Mouse (Mus musculus) v-Abl transformed pro-B cells (cell line): ENCODE results near the gene Braf.
"Not testable (repeated sequence)": the region's sequence is repeated elsewhere in the genome, so short reads cannot be mapped to it uniquely, and the experiment has no call there.

ENCODE experiments used
- in situ Hi-C, 2 experiments: fragments of 400-800 bp; cut with MboI; formaldehyde crosslinking; loops; one replicate each; pipeline ENCODE4 v1.15.1; 2025; ENCODE audit not compliant: unreplicated experiment in 2 of 2

The Braf gene

GRCm38 (mm10) chr6:39724866-39725711, at the start of gene Braf:
Braf (minus strand) TSS chr6:39725463.
- in situ Hi-C loops: loop anchor here (5.0 to 10.0 kb wide), 2 partner anchors 113 to 150 kb away; partner anchors contain the start of gene Adck2 (in 1 of the 2)

GRCm38 (mm10) chr6:39775029-39775428, 49.8 kb upstream of the Braf start:
- in situ Hi-C loops: loop anchor here in 1 of 2 experiments (5.0 to 25.0 kb wide), 2 partner anchors 308 to 612 kb away; no protein-coding TSS in a partner anchor

- in situ Hi-C loops: no loop called here
Observed at GRCm38 (mm10) chr6:39757229-39757628, 32.0 kb upstream of the Braf start.

GRCm38 (mm10) chr6:39749881-39750280, 24.6 kb upstream of the Braf start:
- in situ Hi-C loops: no loop called here

- in situ Hi-C loops: no loop called here
Observed at GRCm38 (mm10) chr6:39747094-39747493, 21.8 kb upstream of the Braf start.

- in situ Hi-C loops: no loop called here
Observed at GRCm38 (mm10) chr6:39745456-39745855, 20.2 kb upstream of the Braf start.

- in situ Hi-C loops: not testable (repeated sequence)
Observed at GRCm38 (mm10) chr6:39739698-39740097, 14.4 kb upstream of the Braf start.

GRCm38 (mm10) chr6:39728095-39728494, 2.8 kb upstream of the Braf start:
- in situ Hi-C loops: loop anchor here (5.0 to 10.0 kb wide), 2 partner anchors 116 to 153 kb away; partner anchors contain the start of gene Adck2 (in 1 of the 2)

GRCm38 (mm10) chr6:39726149-39726548, 886 bp upstream of the Braf start:
- in situ Hi-C loops: loop anchor here (5.0 to 10.0 kb wide), 2 partner anchors 114 to 151 kb away; partner anchors contain the start of gene Adck2 (in 1 of the 2)

GRCm38 (mm10) chr6:39724542-39724865, 759 bp downstream of the Braf start:
- in situ Hi-C loops: loop anchor here in 1 of 2 experiments (10.0 kb wide), 1 partner anchor 150 kb away; the partner anchor contains the start of gene Adck2

GRCm38 (mm10) chr6:39724071-39724470, 1.2 kb downstream of the Braf start:
- in situ Hi-C loops: loop anchor here in 1 of 2 experiments (10.0 kb wide), 1 partner anchor 149 kb away; the partner anchor contains the start of gene Adck2

- in situ Hi-C loops: no loop called here
Observed at GRCm38 (mm10) chr6:39718567-39718966, 6.7 kb downstream of the Braf start.

GRCm38 (mm10) chr6:39717049-39717448, 8.2 kb downstream of the Braf start:
- in situ Hi-C loops: no loop called here

- in situ Hi-C loops: loop anchor here in 1 of 2 experiments (5.0 kb wide), 1 partner anchor 42 kb away; no protein-coding TSS in a partner anchor
Observed at GRCm38 (mm10) chr6:39714341-39714740, 10.9 kb downstream of the Braf start.

- in situ Hi-C loops: loop anchor here in 1 of 2 experiments (5.0 kb wide), 1 partner anchor 41 kb away; no protein-coding TSS in a partner anchor
Observed at GRCm38 (mm10) chr6:39713399-39713798, 11.9 kb downstream of the Braf start.

- in situ Hi-C loops: no loop called here
Observed at GRCm38 (mm10) chr6:39705625-39706024, 19.6 kb downstream of the Braf start.

GRCm38 (mm10) chr6:39693126-39693525, 32.1 kb downstream of the Braf start:
- in situ Hi-C loops: no loop called here

- in situ Hi-C loops: not testable (repeated sequence)
Observed at GRCm38 (mm10) chr6:39686839-39687238, 38.4 kb downstream of the Braf start.

GRCm38 (mm10) chr6:39681795-39682194, 43.5 kb downstream of the Braf start:
- in situ Hi-C loops: no loop called here

GRCm38 (mm10) chr6:39680524-39680923, 44.7 kb downstream of the Braf start:
- in situ Hi-C loops: no loop called here

- in situ Hi-C loops: no loop called here
Observed at GRCm38 (mm10) chr6:39678241-39678640, 47.0 kb downstream of the Braf start.

- in situ Hi-C loops: no loop called here
Observed at GRCm38 (mm10) chr6:39675081-39675480, 50.2 kb downstream of the Braf start.
